Mouse (Mus musculus) frontal cortex, postnatal 36 days (tissue): ENCODE results near the gene Rfxap.

Experiments used
- DNase-seq, 2 experiments: peaks; one replicate each; pipeline ENCODE4 v3.0.0; 2022; ENCODE audit warnings: low spot score in 2 of 2

Rfxap gene

GRCm38 (mm10) chr3:54807666-54808217 lies at the start of gene Rfxap:
Rfxap (minus strand) TSS chr3:54807791.
- DNase-seq = peak; percentile 95

GRCm38 (mm10) chr3:54835421-54835820 lies 27.8 kb upstream of the Rfxap start:
- DNase-seq = peak; percentile 28 to 33

- DNase-seq = no peak
These were observed 24.9 kb upstream of the Rfxap start for GRCm38 (mm10) chr3:54832491-54832890.

- no peak for DNase-seq
These were observed 14.9 kb upstream of the Rfxap start for GRCm38 (mm10) chr3:54822526-54822925.

GRCm38 (mm10) chr3:54815292-54815691 lies 7.7 kb upstream of the Rfxap start:
- DNase-seq = peak in 1 of 2 experiments; percentile 41

GRCm38 (mm10) chr3:54814622-54815021 lies 7.0 kb upstream of the Rfxap start:
- DNase-seq = no peak

- DNase-seq = peak in 1 of 2 experiments; percentile 45
These were observed 5.9 kb upstream of the Rfxap start for GRCm38 (mm10) chr3:54813418-54813988.

- DNase-seq = no peak
These were observed 4.0 kb upstream of the Rfxap start for GRCm38 (mm10) chr3:54811616-54812015.

- DNase-seq = no peak
These were observed 1.5 kb upstream of the Rfxap start for GRCm38 (mm10) chr3:54809111-54809510.

GRCm38 (mm10) chr3:54807061-54807661 lies 430 bp downstream of the Rfxap start:
- peak in 1 of 2 experiments; percentile 24 for DNase-seq

GRCm38 (mm10) chr3:54803713-54804112 lies 3.9 kb downstream of the Rfxap start:
- DNase-seq = no peak

- peak; percentile 40 to 49 for DNase-seq
These were observed 10.4 kb downstream of the Rfxap start for GRCm38 (mm10) chr3:54797211-54797610.

GRCm38 (mm10) chr3:54795806-54796205 lies 11.8 kb downstream of the Rfxap start:
- DNase-seq = no peak

- DNase-seq = no peak
These were observed 12.2 kb downstream of the Rfxap start for GRCm38 (mm10) chr3:54795379-54795778.

- DNase-seq = no peak
These were observed 13.8 kb downstream of the Rfxap start for GRCm38 (mm10) chr3:54793762-54794161.

- no peak for DNase-seq
These were observed 15.5 kb downstream of the Rfxap start for GRCm38 (mm10) chr3:54791822-54792677.

GRCm38 (mm10) chr3:54790601-54791000 lies 17.0 kb downstream of the Rfxap start:
- DNase-seq = no peak

- DNase-seq = no peak
These were observed 31.5 kb downstream of the Rfxap start for GRCm38 (mm10) chr3:54775989-54776631.

GRCm38 (mm10) chr3:54773613-54774012 lies 34.0 kb downstream of the Rfxap start:
- DNase-seq = no peak

GRCm38 (mm10) chr3:54769349-54770275 lies 38.0 kb downstream of the Rfxap start:
- DNase-seq = no peak

- no peak for DNase-seq
These were observed 39.0 kb downstream of the Rfxap start for GRCm38 (mm10) chr3:54768592-54768991.
